ENCODE assay signal across 32 mouse cellular contexts in genomic region chr19:55548206-55548605, GRCm38 (mm10).
DNase-seq lines count a peak whose midpoint lies in the region; ATAC-seq and TF ChIP-seq lines count a peak whose summit lies in the region.
"Had no signal": no experiment of that assay in that cellular context is flagged by ENCODE, and none has a peak within 500 bp of the region (broad histone marks: within the 10 kb centered on the region; RNA-seq: fewer than 3 reads in every experiment).

No protein-coding gene starts in this region.

- TF ChIP-seq POLR2A in liver, adult 2 months (IDR thresholded peaks at IDR 0.05; ENCODE audit: extremely low read depth, insufficient read depth, low read length) = no peak
- no peak for TF ChIP-seq POLR2A in bone marrow, adult 2 months (IDR thresholded peaks at IDR 0.05; ENCODE audit: borderline replicate concordance, control insufficient read depth, low read depth, low read length)

- DNase-seq in intestine, embryonic 14.5 days (ENCODE audit: low spot score) = peak; percentile 48
- peak; percentile 43 for DNase-seq in liver, adult 2 months (ENCODE audit: extremely low read depth, low read depth, low spot score)
- DNase-seq in liver = no peak
- no peak for DNase-seq in stomach, postnatal 0 days (ENCODE audit: low spot score)
- DNase-seq: adrenal gland, adult 2 months; adrenal gland, postnatal 36 days; B cell, adult 2 months; cerebellum, adult 2 months; cerebellum, postnatal 14 days; gastrocnemius, postnatal 36 days; heart, postnatal 10 days; layer of hippocampus, adult 9-11 months; lung, postnatal 36 days; right cerebral cortex, adult 18-20 months; spleen, adult 18-20 months; thymus, adult 18-20 months; thymus, postnatal 4 days had no signal

- H3K4me1 ChIP-seq in intestine, embryonic 14.5 days (replicated peaks; ENCODE audit: control insufficient read depth, insufficient read depth, low read length) = no peaks in the 10 kb centered on the region
- H3K4me1 ChIP-seq in intestine, embryonic 15.5 days (replicated peaks) = 0 out of 2 replicates have a peak, but pooled peaks cover 6% of the 10 kb centered on the region
- peaks cover 37% of the 10 kb centered on the region for H3K4me1 ChIP-seq in liver, adult 2 months (ENCODE audit: control insufficient read depth, insufficient read depth, low read length)
- peaks cover 5% of the 10 kb centered on the region for H3K4me1 ChIP-seq in bone marrow, adult 2 months (ENCODE audit: control insufficient read depth, insufficient read depth, low read length)
- no peaks in the 10 kb centered on the region for H3K4me1 ChIP-seq in stomach, postnatal 0 days (replicated peaks; ENCODE audit: control insufficient read depth, insufficient read depth)

- no peaks in the 10 kb centered on the region for H3K79me2 ChIP-seq in liver, adult 2 months (ENCODE audit: control insufficient read depth, insufficient read depth, low read length)

- TF ChIP-seq EP300 in stomach, postnatal 0 days (optimal IDR thresholded peaks at IDR 0.05) = no peak

- H3K9ac ChIP-seq in intestine, embryonic 14.5 days (ENCODE audit: low read length) = no peak overlapping the region
- no peak overlapping the region for H3K9ac ChIP-seq in intestine, embryonic 15.5 days
- no peak overlapping the region for H3K9ac ChIP-seq in liver, adult 2 months (ENCODE audit: low read depth, low read length)
- H3K9ac ChIP-seq in stomach, postnatal 0 days (ENCODE audit: low read length) = no peak overlapping the region
- H3K9ac ChIP-seq: heart, embryonic 13.5 days; hindbrain, embryonic 15.5 days; kidney, embryonic 15.5 days; limb, embryonic 15.5 days; midbrain, embryonic 13.5 days; neural tube, embryonic 12.5 days had no signal

- ATAC-seq in intestine, embryonic 14.5 days (replicated peaks; ENCODE audit: low FRiP score, low TSS enrichment, low read depth) = no peak
- no peak for ATAC-seq in intestine, embryonic 15.5 days
- ATAC-seq in stomach, postnatal 0 days (ENCODE audit: low FRiP score, low TSS enrichment) = peak; percentile 36; the same call in 1 of the 2 replicates
- no peak for ATAC-seq in erythroblast, adult 5-6 weeks (replicated peaks; ENCODE audit: low FRiP score, poor library complexity, severe bottlenecking)
- ATAC-seq: forebrain, embryonic 16.5 days; inflammation-experienced regulatory T-cells, adult 6 months; midbrain, embryonic 13.5 days had no signal

- no peaks in the 10 kb centered on the region for H3K27me3 ChIP-seq in intestine, embryonic 14.5 days (replicated peaks; ENCODE audit: control insufficient read depth, insufficient read depth, low read length)
- no peaks in the 10 kb centered on the region for H3K27me3 ChIP-seq in intestine, embryonic 15.5 days (replicated peaks)
- no peaks in the 10 kb centered on the region for H3K27me3 ChIP-seq in liver, adult 2 months (ENCODE audit: control insufficient read depth, insufficient read depth, low read length)
- H3K27me3 ChIP-seq in stomach, postnatal 0 days (ENCODE audit: control insufficient read depth, insufficient read depth, low read length) = no peaks in the 10 kb centered on the region
- H3K27me3 ChIP-seq: heart, embryonic 13.5 days; kidney, embryonic 15.5 days; megakaryocyte, embryonic 14.5 days had no signal

- no peaks in the 10 kb centered on the region for H3K36me3 ChIP-seq in intestine, embryonic 14.5 days (ENCODE audit: control insufficient read depth, insufficient read depth, low read length)
- no peaks in the 10 kb centered on the region for H3K36me3 ChIP-seq in intestine, embryonic 15.5 days
- H3K36me3 ChIP-seq in liver, adult 2 months (ENCODE audit: control insufficient read depth, insufficient read depth, low read length) = no peaks in the 10 kb centered on the region
- no peaks in the 10 kb centered on the region for H3K36me3 ChIP-seq in stomach, postnatal 0 days (ENCODE audit: control insufficient read depth, insufficient read depth, low read length)
- H3K36me3 ChIP-seq: heart, embryonic 13.5 days; hindbrain, embryonic 10.5 days; hindbrain, embryonic 15.5 days; kidney, embryonic 15.5 days; limb, embryonic 10.5 days; limb, embryonic 15.5 days; midbrain, embryonic 13.5 days; neural tube, embryonic 12.5 days had no signal

- no peak for TF ChIP-seq CTCF in liver, adult 2 months (IDR thresholded peaks at IDR 0.05; ENCODE audit: low read depth, low read length)
- no peak for TF ChIP-seq CTCF in bone marrow, adult 2 months (IDR thresholded peaks at IDR 0.05; ENCODE audit: control insufficient read depth, insufficient read depth, low read length)
- no peak for TF ChIP-seq CTCF in stomach, postnatal 0 days (IDR thresholded peaks at IDR 0.05; ENCODE audit: low read depth)

- 82% methylated on average over 10 of the region's 10 CpGs for WGBS in intestine, embryonic 14.5 days
- 88% methylated on average over 10 of the region's 10 CpGs for WGBS in intestine, embryonic 15.5 days
- 65% methylated on average over 10 of the region's 10 CpGs for WGBS in liver, adult 2 months
- WGBS in bone marrow, adult 2 months = 56% methylated on average over 10 of the region's 10 CpGs
- 93% methylated on average over 10 of the region's 10 CpGs for WGBS in stomach, postnatal 0 days

- no peak overlapping the region for H3K27ac ChIP-seq in intestine, embryonic 14.5 days (ENCODE audit: low read depth)
- H3K27ac ChIP-seq in intestine, embryonic 15.5 days = no peak overlapping the region
- no peak overlapping the region for H3K27ac ChIP-seq in liver, adult 2 months (replicated peaks; ENCODE audit: insufficient read depth, low read depth, low read length)
- peak overlapping the region; percentile 21 for H3K27ac ChIP-seq in bone marrow, adult 2 months (ENCODE audit: control insufficient read depth, insufficient read depth, low read depth, low read length, poor library complexity)
- H3K27ac ChIP-seq in stomach, postnatal 0 days (replicated peaks) = no peak overlapping the region
- H3K27ac ChIP-seq: gastrocnemius, adult 2 months; heart, embryonic 13.5 days; hindbrain, embryonic 10.5 days; hindbrain, embryonic 15.5 days; kidney, embryonic 15.5 days; limb, embryonic 10.5 days; limb, embryonic 15.5 days; midbrain, embryonic 13.5 days; neural tube, embryonic 12.5 days had no signal

- no peak overlapping the region for H3K4me3 ChIP-seq in intestine, embryonic 14.5 days (ENCODE audit: low read depth, low read length)
- no peak overlapping the region for H3K4me3 ChIP-seq in intestine, embryonic 15.5 days (replicated peaks)
- no peak overlapping the region for H3K4me3 ChIP-seq in liver, adult 2 months (ENCODE audit: insufficient read depth, low read depth, low read length)
- H3K4me3 ChIP-seq in bone marrow, adult 2 months (replicated peaks; ENCODE audit: control insufficient read depth, low read depth, low read length) = no peak overlapping the region
- no peak overlapping the region for H3K4me3 ChIP-seq in stomach, postnatal 0 days (ENCODE audit: low read depth, low read length)
- H3K4me3 ChIP-seq: gastrocnemius, adult 2 months; heart, embryonic 13.5 days; hindbrain, embryonic 10.5 days; hindbrain, embryonic 15.5 days; kidney, embryonic 15.5 days; limb, embryonic 10.5 days; limb, embryonic 15.5 days; megakaryocyte, embryonic 14.5 days; midbrain, embryonic 13.5 days; neural tube, embryonic 12.5 days had no signal

- no peak overlapping the region for H3K4me2 ChIP-seq in intestine, embryonic 14.5 days (ENCODE audit: low read length)
- H3K4me2 ChIP-seq in intestine, embryonic 15.5 days (replicated peaks) = no peak overlapping the region
- no peak overlapping the region for H3K4me2 ChIP-seq in stomach, postnatal 0 days (replicated peaks; ENCODE audit: low read depth)
- H3K4me2 ChIP-seq: heart, embryonic 13.5 days; hindbrain, embryonic 15.5 days; kidney, embryonic 15.5 days; limb, embryonic 15.5 days; midbrain, embryonic 13.5 days; neural tube, embryonic 12.5 days had no signal

- no peaks in the 10 kb centered on the region for H3K9me3 ChIP-seq in intestine, embryonic 14.5 days (ENCODE audit: control insufficient read depth, low read length)
- no peaks in the 10 kb centered on the region for H3K9me3 ChIP-seq in intestine, embryonic 15.5 days
- no peaks in the 10 kb centered on the region for H3K9me3 ChIP-seq in stomach, postnatal 0 days (ENCODE audit: control insufficient read depth, low read length)
- H3K9me3 ChIP-seq: heart, embryonic 13.5 days; hindbrain, embryonic 10.5 days; hindbrain, embryonic 15.5 days; kidney, embryonic 15.5 days; limb, embryonic 10.5 days; limb, embryonic 15.5 days; megakaryocyte, embryonic 14.5 days; midbrain, embryonic 13.5 days; neural tube, embryonic 12.5 days had no signal

Comparison
In these comparisons a context has a peak if more than half of its experiments do, and no peak if none do; other contexts are left out.
1. DNase-seq: peak in intestine, embryonic 14.5 days (single experiment) and liver, adult 2 months (single experiment); none in liver (single experiment) and stomach, postnatal 0 days (single experiment).